Comparison of ENCODE assay signal across 8 mouse cellular contexts in genomic region chr10:3974380-3974779, GRCm38 (mm10). TPM values are rescaled to one million over a fixed set of nuclear protein-coding genes. Genes with fewer than 3 reads are reported as not detected.
A peak's percentile ranks its signal among the peaks of the same experiment; 100 is the strongest.
DNase-seq lines count a peak whose midpoint lies in the region; ATAC-seq lines count a peak whose summit lies in the region.

No protein-coding gene starts in this region.

- peaks cover 14% of the 10 kb centered on the region; the same call in 1 of the 2 replicates for H3K4me1 ChIP-seq in heart, embryonic 11.5 days (ENCODE audit: control insufficient read depth, insufficient read depth, low read length)
- peaks cover 76% of the 10 kb centered on the region for H3K4me1 ChIP-seq in megakaryocyte, embryonic 14.5 days
- H3K4me1 ChIP-seq in limb, embryonic 10.5 days: peaks cover 37% of the 10 kb centered on the region
- H3K4me1 ChIP-seq in neural tube, embryonic 13.5 days (replicated peaks): peaks cover 15% of the 10 kb centered on the region

- no peak overlapping the region for H3K27ac ChIP-seq in heart, embryonic 11.5 days (ENCODE audit: low read depth, low read length)
- H3K27ac ChIP-seq in limb, embryonic 10.5 days: no peak overlapping the region
- H3K27ac ChIP-seq in neural tube, embryonic 13.5 days (replicated peaks): no peak overlapping the region

- WGBS in heart, embryonic 11.5 days (ENCODE audit: insufficient replicate concordance): 65% methylated on average over 3 of the region's 3 CpGs
- WGBS in limb, embryonic 10.5 days: 78% methylated on average over 3 of the region's 3 CpGs
- WGBS in neural tube, embryonic 13.5 days: 76% methylated on average over 3 of the region's 3 CpGs

- H3K27me3 ChIP-seq in heart, embryonic 11.5 days (ENCODE audit: control insufficient read depth, insufficient read depth, low read length): no peaks in the 10 kb centered on the region
- H3K27me3 ChIP-seq in megakaryocyte, embryonic 14.5 days (replicated peaks): no peaks in the 10 kb centered on the region
- H3K27me3 ChIP-seq in limb, embryonic 10.5 days (ENCODE audit: low read depth, poor library complexity, severe bottlenecking): no peaks in the 10 kb centered on the region
- no peaks in the 10 kb centered on the region for H3K27me3 ChIP-seq in neural tube, embryonic 13.5 days

- H3K4me2 ChIP-seq in heart, embryonic 11.5 days: peak overlapping the region; percentile 84
- peak overlapping the region; percentile 96 for H3K4me2 ChIP-seq in neural tube, embryonic 13.5 days

- no peak for DNase-seq in heart, adult 9 months (ENCODE audit: low spot score in 2 of 2)
- no peak for DNase-seq in limb, embryonic 10.5 days (ENCODE audit: low spot score)
- no peak for DNase-seq in adrenal gland, postnatal 36 days

- H3K36me3 ChIP-seq in heart, embryonic 11.5 days (ENCODE audit: control insufficient read depth, insufficient read depth, low read length): peaks cover under 1% of the 10 kb centered on the region; the same call in 1 of the 2 replicates
- H3K36me3 ChIP-seq in megakaryocyte, embryonic 14.5 days (replicated peaks; ENCODE audit: low read length): peaks cover 25% of the 10 kb centered on the region
- peaks cover 12% of the 10 kb centered on the region for H3K36me3 ChIP-seq in limb, embryonic 10.5 days
- H3K36me3 ChIP-seq in neural tube, embryonic 13.5 days: 0 out of 2 replicates have a peak, but pooled peaks cover 4% of the 10 kb centered on the region

- H3K9ac ChIP-seq in heart, embryonic 11.5 days (ENCODE audit: low read depth, low read length): 0 out of 2 replicates have a peak overlapping the region, but pooled peaks have one; percentile 30
- H3K9ac ChIP-seq in neural tube, embryonic 13.5 days: no peak overlapping the region

- H3K4me3 ChIP-seq in heart, embryonic 11.5 days (ENCODE audit: low read depth, low read length): peak overlapping the region; percentile 64; the same call in 1 of the 2 replicates
- peak overlapping the region; percentile 93 for H3K4me3 ChIP-seq in megakaryocyte, embryonic 14.5 days (replicated peaks)
- peak overlapping the region; percentile 76; the same call in 1 of the 2 replicates for H3K4me3 ChIP-seq in limb, embryonic 10.5 days
- no peak overlapping the region for H3K4me3 ChIP-seq in neural tube, embryonic 13.5 days

- ATAC-seq in heart, embryonic 11.5 days (replicated peaks; ENCODE audit: insufficient number of reproducible peaks, low FRiP score, low TSS enrichment): no peak
- ATAC-seq in megakaryocyte, adult 5-6 weeks (ENCODE audit: poor library complexity, severe bottlenecking): no peak
- no peak for ATAC-seq in neural tube, embryonic 13.5 days (ENCODE audit: low read depth)
- no peak for ATAC-seq in frontal cortex, adult (ENCODE audit: low TSS enrichment)

- no peaks in the 10 kb centered on the region for H3K9me3 ChIP-seq in heart, embryonic 11.5 days (replicated peaks; ENCODE audit: control insufficient read depth, low read length)
- H3K9me3 ChIP-seq in megakaryocyte, embryonic 14.5 days: no peaks in the 10 kb centered on the region; the same call in 1 of the 2 replicates
- H3K9me3 ChIP-seq in limb, embryonic 10.5 days (replicated peaks): no peaks in the 10 kb centered on the region
- H3K9me3 ChIP-seq in neural tube, embryonic 13.5 days: no peaks in the 10 kb centered on the region

RNA-seq across cellular contexts. Expression of gene Mthfd1l, which starts 1.5 kb away (rescaled TPM):
- polyA plus RNA-seq in heart, embryonic 11.5 days (2014; fragmentation: Nextera tagmentation; extraction: Ambion mirVana): 17.8 and 18.0 TPM in 2 replicates
- polyA plus RNA-seq in megakaryocyte, embryonic 14.5 days (2012; ENCODE audit: insufficient read depth, low replicate concordance): 9.2 and 11.9 TPM in 2 replicates
- 17.9 and 20.9 TPM in 2 replicates for total RNA-seq in megakaryocyte, adult 5-6 weeks (2015)
- total RNA-seq in megakaryocyte, adult 5-6 weeks (2017): 75.2 and 76.5 TPM in 2 replicates
- polyA plus RNA-seq in limb, embryonic 10.5 days (2016; fragmentation: Nextera tagmentation; extraction: Ambion mirVana): 19.5 and 25.6 TPM in 2 replicates
- 6.2 and 6.4 TPM in 2 replicates for polyA plus RNA-seq in neural tube, embryonic 13.5 days (2015; fragmentation: Nextera tagmentation; extraction: Ambion mirVana)
- 10 to 100 TPM in 1 of 2 experiments, 1 to 10 TPM in 1; 5.6 to 10.1 TPM for total RNA-seq in adrenal gland, postnatal 36 days (2021)
